Mouse (Mus musculus): ENCODE results near the gene Ercc1.
A peak's percentile ranks its signal among the peaks of the same experiment; 100 is the strongest.

The Ercc1 gene

DNA sequence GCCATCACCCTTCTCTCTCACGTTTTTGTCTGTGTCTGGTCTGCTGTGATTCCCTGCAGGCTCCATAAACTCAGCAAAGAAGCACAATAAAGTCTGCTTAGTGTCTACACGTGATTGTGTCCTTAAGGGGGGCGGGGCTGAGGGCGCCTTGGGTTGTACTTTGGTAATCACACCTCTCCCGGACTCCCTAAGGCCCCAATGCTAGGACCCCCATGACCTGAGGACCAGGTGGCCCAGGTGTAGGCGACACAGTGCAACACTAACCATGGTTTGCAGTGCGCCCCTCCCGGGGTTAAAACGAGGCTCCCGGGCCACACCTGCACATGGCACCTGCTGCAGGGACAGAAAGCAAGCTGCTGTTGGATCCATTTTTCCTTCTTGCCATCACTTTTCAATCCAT, 3.3 kb upstream of the Ercc1 start:
- DNase-seq = no peak

DNA sequence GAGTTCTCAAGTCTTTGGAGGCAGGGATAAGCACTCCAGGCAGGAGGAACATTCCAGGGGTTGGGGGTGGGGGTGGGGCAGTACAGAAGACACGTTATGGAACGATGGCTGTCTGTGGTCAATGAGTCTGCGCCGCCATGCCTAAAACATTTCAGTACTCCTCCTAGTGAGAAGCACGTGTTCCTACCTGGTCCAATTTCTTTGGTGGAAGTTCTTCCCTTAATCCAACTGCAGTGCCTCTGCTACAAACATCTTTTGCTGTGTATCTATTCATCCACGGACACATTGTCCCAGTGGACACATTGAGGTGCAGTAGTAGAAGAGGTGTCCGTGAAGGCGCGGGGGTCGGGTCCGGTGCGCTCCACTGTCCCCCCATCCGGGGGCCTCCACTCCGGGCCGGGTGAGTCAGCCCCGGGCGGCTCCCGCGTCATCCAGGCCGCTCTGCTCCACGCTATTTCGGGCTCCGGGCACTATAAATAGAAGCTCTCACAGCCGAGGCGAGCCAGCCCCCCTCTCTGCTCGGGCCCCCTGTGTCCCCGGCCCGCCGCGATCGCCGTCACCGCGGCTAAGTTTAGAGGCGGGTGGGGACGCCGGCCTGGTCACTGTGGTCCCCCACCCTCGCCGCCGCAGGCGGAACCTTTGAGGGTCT, 2.7 kb upstream of the Ercc1 start:
- DNase-seq = no peak

DNA sequence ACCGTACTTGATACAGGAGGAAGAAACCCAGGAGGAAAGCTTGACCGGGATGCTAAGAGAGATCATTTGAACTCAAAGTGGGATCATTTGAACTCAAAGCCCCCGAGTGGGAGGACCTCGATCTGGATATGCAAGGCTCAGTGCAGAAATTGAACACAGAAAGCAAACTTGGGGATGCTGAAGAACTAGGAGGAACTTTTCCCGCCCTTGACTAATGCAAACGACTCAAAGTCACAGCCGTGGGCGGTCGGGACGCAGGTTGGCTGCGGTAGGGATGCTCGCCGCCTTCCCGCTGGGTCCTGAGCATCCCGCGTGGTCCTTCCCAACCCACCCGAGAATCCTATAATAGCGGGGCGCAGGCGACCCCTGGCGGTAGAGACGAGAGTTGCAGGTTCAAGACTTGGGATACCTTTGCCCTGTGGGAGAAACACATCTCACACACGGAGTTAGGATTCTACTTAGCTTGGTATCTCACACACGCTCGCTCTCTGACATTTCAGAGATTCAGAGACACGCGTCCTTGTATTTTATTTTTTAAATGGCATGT, 2.0 kb upstream of the Ercc1 start:
- DNase-seq = peak; percentile 90

DNA sequence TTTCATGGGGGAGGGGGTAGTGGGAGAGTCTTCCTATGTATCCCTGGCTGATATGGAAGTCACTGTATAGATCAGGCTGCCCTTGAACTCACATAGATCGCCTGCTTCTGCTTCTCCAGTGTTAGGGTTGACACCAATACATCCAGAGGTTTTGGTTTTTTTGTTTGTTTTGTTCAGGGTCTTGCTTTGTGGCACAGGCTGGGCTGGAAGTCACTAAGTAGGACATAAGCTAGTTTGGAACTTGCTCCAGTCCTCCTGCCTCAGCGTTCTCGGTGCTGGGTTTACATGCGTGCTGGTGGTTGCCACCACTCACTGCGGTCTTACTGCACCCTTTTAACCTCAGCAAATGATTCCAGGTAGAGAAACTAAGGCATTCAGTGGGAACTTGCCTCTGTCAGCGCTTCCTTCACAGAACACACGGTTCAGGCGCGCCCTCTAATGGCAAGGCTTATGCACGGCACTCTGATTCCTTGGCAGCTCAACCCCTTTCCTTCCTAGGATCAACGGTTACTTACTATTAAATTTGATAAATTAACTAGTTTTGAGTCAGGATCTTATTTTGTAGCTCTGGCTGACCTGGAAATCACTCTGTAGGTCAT, 1.3 kb upstream of the Ercc1 start:
- DNase-seq = peak; percentile 66

DNA sequence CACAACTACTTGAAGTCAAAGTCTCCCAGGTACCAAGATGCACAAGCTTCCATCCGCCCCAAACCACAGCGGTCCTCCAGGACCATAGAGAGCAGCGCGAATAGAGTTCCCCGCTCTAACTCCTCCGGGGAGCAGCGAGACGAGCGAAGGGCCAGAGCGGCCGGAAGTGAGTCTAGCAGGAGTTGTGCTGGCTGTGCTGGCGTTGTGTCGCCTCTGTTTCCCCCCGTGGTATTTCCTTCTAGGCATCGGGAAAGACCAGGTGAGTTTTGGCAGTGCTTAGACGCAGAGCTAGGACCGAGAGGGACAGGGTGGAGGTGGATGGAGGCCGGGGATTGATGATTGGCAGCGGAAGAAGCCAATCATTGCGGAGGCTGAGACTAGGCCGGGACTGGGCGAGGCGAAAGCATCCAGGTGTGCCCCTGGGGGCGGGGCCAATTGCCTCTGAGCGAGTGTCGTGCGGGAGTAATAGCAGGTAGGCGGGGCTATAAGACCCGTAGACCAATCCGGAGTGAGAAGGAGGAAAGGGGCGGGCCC, 427 bp downstream of the Ercc1 start:
- DNase-seq = peak; percentile 97

DNA sequence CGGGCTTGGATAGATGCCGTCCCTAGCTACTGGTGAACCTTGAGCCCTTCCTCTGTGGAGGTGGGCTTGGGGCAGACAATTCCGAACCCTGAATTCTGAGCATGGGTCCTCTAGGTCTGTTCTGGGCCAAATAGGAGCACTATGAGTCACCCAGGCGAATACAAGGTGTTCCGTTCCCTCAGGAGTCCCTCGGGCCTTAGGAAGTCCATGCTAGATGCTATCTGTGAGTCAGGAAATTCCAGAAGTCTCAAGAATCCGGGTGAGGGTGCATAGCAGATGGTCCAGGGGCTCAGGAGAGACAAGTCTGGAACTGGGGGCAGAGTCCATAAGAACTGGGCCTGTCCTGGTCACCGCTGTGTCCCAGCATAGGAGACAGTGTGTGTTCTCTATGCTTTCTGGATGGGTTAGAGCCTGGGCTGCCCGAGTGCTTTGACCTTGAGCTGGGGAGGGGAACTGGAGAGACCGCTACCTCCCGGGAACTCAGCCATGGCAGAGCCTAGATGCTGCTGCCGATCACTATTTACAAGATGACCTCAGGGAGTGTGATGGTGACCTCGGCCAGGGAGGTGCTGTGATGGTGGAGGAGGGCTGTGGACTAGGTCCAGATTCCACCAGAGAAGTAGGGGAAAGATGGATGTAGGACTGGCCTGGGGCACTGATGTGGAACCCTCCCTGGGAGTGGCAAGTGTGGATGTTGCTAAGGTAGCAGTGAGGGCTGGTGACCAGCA, 4.8 kb downstream of the Ercc1 start:
- DNase-seq = no peak

DNA sequence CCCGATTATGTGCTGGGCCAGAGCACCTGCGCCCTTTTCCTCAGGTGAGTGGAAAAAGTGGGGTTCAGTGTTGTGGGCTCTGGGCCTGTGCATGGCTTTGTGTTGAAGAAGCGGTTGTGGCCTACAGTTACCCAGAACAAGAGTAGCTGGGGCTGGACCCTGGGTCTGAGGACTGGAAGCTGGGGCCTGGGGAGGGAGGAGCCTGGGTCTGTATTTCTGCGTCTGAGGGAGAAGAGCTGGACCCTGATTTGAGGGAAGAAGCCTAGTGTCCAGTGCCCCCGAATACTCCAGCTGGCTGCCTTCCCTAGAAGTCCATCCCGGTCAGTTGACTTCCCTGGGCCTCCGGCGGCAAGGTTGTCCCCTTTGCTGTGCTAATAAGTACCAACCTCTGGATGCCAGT, 5.6 kb downstream of the Ercc1 start:
- no peak for DNase-seq

DNA sequence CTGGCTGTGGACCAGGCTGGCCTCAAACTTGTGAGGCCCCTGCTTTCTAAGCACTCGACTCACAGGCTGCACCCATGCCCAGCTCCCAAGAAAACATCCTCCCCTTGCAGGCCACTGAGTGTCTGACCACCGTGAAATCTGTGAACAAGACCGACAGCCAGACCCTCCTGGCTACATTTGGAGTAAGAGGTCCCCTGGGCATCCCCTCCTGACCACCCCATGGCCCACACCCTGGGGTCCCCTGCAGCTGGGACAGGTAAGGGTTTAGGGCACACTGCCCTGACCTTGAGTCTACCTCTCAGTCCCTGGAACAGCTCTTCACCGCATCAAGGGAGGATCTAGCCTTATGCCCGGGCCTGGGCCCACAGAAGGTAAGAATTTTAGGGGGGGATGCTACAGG, 10.4 kb downstream of the Ercc1 start:
- no peak for DNase-seq

DNA sequence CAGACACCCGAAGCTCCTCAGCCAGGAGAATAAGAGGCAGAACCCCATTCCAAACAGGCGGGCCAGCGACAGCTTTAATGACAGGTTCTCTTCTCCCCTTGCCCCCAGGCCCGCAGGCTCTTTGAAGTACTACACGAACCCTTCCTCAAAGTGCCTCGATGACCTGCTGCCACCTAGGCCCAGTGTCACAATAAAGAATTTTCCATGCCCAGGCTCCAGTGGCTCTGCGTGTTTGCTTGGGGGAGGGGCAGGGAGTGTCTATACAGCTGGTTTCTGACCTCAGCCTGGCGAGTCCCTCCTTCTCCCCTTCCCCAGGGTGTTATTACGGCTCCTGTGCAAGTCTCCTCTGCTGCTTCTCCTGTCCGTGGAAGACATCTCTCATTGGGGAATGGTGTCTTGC, 11.7 kb downstream of the Ercc1 start:
- DNase-seq = no peak

DNA sequence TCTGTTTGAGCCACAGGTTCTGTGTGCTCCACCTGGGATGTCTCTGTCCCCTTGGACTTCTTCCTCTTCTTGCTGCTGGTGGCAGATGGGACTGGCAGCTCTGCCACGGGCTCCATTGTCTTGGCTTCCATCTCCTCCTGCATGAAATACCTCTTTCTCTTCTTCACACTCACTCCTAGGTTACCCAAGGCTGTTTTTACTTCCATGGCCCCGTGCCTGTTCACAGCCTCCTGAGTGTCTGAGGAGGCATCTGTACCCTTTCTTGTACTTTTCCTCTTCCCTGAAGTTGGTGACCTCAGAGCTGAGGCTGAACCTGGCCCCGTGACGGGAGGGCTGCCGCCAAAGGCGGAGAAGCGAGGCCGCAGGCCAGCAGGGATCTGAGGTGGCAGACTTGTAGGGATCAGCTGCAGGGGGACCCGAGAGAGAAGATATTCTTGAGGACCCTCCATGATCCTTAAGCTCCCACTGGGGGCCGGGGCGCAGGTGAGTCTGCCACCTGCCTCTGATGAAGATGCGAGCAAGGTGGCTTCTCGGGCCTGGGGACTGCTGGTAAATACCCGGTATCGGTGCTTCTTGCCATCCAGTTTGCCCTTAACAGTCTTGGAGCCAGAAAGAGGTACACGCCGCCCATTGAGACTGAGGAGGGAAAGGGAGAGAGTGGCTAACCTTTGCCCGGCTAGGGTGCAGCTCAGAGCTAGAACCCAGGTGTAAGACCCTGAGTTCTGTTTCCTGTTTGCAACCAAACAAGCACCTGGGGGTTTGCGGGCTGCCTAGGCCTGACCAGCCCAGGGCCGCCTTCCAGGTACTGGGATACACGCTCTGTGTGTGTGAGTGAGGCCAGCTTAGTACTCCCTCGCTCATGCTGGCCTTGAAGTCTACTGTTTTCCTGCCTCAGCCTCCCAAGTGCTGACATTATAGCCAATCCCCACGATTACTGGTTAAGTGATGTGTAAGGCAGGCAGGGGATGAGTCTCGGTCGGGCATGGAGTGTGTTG, 13.1 kb downstream of the Ercc1 start:
- no peak for DNase-seq

DNA sequence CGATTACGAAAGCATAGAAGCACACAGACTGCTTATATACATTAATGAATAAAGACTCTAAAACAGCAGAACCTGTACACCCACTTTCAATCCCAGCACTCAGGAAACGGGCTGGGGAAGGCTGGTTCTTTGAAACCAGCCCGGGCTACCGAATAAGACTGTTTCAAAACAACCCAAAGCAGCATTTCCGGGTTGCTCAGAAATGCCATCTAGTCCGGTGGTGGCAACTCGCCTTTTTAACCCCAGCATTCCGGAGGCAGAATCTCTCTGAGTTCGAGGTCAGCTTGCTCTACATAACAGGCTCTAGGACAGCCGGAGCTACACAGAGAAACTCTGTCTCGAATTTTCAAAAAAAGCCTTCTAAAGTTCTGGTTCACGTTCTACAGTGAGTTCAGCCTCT, 14.1 kb downstream of the Ercc1 start:
- no peak for DNase-seq

DNA sequence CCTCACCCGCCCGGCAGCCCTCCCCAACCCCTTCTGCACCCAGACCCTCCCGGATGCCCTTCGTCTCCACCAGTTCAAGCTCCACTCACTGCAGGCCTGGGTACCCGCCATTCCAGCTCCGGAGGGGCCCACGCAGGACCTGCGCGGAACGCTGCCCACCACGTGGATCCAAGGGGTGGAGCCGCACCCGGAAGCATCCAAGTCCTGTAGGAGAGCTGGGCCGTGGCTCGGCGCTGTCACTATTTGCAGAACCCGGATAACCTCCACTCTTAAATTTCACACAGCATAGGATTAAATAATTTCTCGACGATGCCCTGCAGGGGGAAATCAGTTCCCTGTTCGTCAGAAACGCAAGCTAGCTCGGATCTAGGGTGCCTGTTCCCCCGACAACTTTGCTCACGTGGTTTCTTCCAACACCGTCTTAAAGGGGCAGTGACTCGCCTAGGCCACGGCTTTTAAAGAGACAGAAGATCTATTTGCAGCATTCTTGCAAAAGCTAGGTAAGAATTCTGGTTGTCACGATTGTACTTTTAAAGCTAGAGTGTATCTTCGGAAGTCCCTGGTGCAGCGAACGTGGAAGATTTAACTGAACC, 14.8 kb downstream of the Ercc1 start, which contains the start of the genes Cd3eap and Ppp1r13l:
Cd3eap (minus strand) TSS at position 185 of the 593 bp plus-strand sequence.
Ppp1r13l (plus strand) TSS at position 451 of the 593 bp plus-strand sequence.
- peak; percentile 87 for DNase-seq

DNA sequence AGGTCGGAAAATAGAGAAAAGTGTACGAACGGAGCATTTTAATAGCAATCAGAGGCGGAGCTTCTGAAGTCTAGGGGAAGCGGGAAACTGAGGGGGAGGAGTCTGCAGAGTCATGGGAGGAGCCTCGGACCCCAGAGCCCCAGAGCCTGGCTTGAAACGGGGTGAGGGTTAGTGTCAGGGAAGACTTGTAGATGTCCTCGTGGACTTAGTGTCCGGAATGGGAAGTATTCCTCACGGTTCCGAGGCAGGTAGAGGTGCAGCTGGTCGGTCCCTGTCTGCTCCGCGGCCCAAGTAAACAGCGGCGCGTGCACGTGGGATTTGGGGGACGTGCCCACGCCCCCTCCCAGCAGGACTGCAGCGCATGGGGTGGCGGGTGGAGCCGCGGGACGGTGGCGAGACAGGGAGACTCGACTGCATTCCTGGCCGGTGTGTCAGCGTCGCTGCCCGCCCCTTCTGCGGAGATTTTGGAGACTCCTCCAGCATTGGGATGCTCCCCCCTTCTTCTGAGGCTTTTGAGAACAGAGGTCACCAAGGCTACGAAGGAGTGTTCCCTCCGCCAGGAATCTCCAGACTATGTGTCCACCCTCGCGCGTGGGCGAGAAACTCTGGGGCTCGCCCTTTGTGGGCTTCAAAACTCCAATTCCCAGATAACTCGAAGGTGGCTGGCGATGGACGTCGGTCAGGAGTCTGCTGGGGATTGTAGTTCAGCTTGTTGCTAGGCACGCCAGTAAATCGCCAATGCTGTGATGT, 15.5 kb downstream of the Ercc1 start:
- peak; percentile 66 for DNase-seq

DNA sequence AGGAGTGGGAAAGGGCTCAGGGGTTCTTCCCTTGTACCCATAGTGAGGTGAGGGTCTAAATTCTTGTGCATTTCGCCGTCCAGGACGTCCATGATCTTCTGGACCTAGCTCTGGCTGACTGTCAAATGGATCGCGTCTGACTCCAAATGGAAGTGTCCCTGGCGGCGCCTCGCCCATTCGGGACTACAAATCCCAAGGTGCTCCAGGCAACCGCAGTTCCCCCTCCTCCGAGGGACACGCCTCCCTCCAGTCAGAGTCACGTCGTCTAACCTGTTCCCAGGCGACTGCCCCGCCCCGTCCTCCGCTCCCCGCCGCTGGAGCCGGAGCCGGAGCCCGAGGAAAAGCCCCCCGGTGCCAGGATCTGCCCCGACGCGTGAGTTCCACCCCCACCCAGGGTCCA, 16.4 kb downstream of the Ercc1 start:
- DNase-seq = peak; percentile 91

DNA sequence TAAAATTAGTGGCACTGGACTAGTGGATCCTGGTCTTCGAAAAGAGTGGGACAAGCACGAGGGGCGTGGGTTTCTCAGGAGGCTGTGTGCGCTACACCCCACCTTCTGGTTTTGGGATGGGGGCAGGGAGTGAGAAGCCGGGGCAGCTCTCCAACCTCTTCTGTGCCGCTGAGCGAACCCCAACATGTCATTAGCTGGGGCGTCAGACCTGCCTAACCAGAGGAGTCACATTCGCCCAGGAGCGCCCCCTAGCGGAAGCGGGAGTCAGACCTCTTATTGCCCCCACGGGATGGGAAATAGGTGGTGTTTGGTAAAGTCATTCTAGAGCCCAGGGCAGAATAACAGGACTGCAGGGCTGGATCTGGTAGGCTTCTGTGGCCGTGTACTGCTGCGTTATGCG, 17.1 kb downstream of the Ercc1 start:
- peak; percentile 74 for DNase-seq

DNA sequence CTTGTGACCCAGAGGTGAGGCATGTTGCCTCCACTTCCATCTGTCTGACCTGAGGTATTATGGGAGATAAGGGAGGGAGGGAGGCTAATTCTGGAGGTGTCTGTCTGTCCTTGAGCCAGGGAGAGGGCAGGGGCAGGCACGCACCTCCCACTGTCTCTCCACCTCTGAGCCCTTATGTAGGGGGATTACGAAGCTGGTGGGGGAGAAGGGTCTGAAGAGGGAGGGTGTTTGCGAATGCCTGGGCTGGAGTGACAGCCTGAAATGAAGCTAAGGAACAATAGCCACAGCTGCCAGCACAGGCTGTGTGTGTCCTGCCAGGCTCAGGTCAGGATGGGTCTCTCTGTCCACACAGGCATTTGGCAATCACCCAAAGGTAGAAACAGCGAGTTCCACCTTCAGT, 17.7 kb downstream of the Ercc1 start:
- no peak for DNase-seq

DNA sequence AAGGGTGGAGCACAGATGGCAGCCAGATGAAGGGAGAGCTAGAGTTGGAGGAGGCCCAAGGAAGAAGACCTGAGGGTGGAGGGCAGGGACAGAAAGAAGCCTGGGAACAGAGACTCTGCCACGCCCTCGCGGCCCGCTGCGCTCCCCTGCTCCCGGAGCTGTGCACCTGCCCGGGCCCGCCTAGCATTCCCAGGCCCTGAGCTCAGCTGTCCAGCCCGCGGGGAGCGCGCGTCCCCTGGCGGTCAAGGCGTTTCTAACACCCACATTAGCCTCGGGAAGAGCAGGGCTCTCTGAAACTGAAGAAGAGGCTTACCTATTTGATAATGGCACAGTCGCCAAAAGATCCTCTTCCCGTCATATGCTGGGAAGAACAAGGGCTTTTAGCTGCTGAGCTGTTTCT, 19.3 kb downstream of the Ercc1 start:
- peak; percentile 76 for DNase-seq

DNA sequence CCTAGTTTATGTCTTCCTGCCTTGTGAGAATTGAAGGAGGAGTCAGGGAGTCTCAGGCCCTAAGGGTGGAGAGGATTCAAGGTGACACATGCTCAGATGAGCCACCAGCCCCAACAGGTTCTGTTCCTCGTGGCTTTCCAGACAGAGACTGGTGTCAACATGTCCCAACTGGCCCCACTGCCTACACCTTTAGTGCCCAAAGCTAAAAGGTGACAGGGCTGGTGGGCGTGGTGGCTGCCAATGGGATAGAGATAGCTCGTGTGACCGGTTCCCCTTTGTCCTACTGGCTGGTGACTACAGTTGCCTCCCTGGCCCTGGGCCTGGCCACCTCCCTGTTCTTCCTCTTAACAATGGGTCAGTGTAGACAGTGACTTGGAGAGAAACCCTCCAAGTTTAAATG, 20.8 kb downstream of the Ercc1 start:
- no peak for DNase-seq

DNA sequence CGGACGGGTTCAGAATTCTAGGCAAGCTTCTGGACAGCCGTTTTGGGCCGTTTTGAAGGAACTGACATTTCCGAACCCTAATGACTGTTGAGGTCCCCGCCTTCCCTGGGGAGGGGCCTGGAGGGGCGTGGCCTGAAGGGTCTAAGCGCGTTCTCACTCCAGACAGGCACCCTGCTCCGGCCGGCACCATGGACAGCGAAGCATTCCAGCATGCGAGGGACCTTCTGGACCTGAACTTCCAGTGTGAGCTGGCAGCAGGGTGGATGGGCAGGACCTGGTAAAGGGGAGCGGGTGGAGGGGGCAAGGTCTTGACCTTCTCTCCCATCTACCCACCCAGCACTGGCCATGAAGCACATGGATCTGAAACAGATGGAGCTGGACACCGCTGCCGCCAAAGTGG, 23.8 kb downstream of the Ercc1 start:
- DNase-seq = no peak

DNA sequence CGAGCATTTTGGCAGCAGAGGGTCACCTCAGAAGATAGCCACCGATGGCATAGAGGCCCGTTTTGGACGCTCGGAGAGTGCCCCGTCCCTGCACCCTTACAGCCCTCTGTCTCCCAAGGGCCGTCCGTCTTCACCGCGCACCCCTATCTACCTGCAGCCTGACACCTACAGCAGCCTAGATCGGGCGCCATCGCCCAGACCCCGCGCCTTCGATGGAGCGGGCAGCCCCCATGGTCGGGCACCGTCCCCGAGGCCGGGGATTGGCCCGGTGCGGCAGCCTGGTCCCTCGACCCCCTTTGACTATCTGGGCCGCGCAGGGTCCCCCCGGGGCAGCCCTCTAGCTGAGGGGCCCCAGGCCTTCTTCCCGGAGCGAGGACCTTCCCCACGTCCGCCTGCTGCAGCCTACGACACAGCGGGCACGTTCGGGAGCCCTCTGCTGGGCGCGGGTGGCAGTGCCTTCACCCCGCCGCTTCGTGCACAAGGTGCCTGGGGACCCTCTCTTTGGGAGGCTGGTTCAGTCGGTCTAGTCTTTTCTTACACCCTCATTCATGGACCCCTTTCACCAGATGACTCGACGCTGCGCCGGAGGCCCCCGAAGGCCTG, 25.3 kb downstream of the Ercc1 start:
- peak; percentile 73 for DNase-seq

DNA sequence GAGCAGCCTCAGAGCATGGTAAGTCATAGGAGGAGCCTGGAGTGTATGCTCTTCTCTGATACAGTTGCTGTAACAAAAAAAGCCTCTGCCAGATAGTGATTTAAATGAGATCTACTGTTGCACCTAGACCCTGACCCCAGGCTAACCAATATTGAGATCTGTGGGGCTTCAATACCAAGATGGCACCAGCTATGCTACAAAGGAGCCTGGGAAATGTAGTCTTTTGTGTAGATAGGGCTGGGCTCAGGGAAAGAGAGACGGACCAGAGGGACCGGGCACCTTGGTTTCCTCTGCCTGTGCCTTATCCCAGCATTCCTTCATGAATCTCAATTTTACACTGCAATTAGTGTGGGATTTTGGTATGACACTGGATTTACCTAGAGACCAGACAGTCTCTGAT, 28.8 kb downstream of the Ercc1 start:
- no peak for DNase-seq
